Mouse (Mus musculus): Measurements from ENCODE around the gene Slit3. TPM values are rescaled to one million over a fixed set of nuclear protein-coding genes. Genes with fewer than 3 reads are reported as not detected.

The Slit3 gene
- total and polyA plus RNA-seq, 2 experiments from 2014 or later, result 6.7 to 23.7 TPM

- H3K9me3 ChIP-seq (replicated peaks; ENCODE audit: control insufficient read depth, low read length), result no peaks in the 10 kb centered on the region
- DNase-seq (ENCODE audit: low spot score) (no peak), ATAC-seq (ENCODE audit: insufficient read depth, low read depth) (no peak)
- WGBS, result 79% methylated on average over 7 of the region's 7 CpGs
- H3K36me3 ChIP-seq (replicated peaks; ENCODE audit: control insufficient read depth, insufficient read depth, low read length), result no peaks in the 10 kb centered on the region
- no peaks in the 10 kb centered on the region for H3K27me3 ChIP-seq (ENCODE audit: control insufficient read depth, insufficient read depth, low read length)
- no peak overlapping the region for H3K4me2 ChIP-seq (ENCODE audit: low read depth, low read length)
- H3K27ac ChIP-seq (ENCODE audit: low read depth), result no peak overlapping the region
- no peak overlapping the region for H3K4me3 ChIP-seq (ENCODE audit: low read depth, low read length)
- no peak overlapping the region for H3K9ac ChIP-seq (replicated peaks; ENCODE audit: low read depth, low read length)
- H3K4me1 ChIP-seq (ENCODE audit: control insufficient read depth, insufficient read depth), result peaks cover 30% of the 10 kb centered on the region
- TF ChIP-seq EP300 (IDR thresholded peaks at IDR 0.05; ENCODE audit: low read depth) (no peak), CTCF (IDR thresholded peaks at IDR 0.05; ENCODE audit: low read depth) (no peak)
Observed at GRCm38 (mm10) chr11:35275300-35275699, 154.3 kb downstream of the Slit3 start.

DNA sequence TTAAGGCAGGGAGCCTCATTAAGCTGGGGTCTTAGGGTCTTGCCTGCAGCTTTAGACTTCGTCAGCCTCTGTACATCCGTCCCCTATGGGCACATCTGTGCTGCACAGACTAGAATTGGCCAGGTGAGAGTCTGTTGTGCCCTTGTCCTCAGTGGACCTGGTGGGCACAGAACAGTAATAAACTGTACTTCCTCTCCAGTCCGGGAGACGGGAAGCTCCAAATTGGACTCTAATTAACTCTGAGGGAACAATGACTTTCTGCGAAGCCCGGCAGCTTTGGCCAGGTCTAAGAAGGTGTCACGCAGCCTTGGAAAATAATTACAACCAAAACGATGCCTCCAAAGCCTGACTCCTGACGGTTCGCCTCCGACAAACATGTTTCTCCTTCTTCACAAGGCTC lies 155.0 kb downstream of the Slit3 start:
- no peaks in the 10 kb centered on the region for H3K9me3 ChIP-seq (replicated peaks; ENCODE audit: control insufficient read depth, low read length)
- TF ChIP-seq CTCF (IDR thresholded peaks at IDR 0.05; ENCODE audit: low read depth), result no peak
- no peak for TF ChIP-seq EP300 (IDR thresholded peaks at IDR 0.05; ENCODE audit: low read depth)
- ATAC-seq (ENCODE audit: insufficient read depth, low read depth), result no peak
- no peak for DNase-seq (ENCODE audit: low spot score)
- H3K9ac ChIP-seq (replicated peaks; ENCODE audit: low read depth, low read length), result no peak overlapping the region
- H3K36me3 ChIP-seq (replicated peaks; ENCODE audit: control insufficient read depth, insufficient read depth, low read length), result no peaks in the 10 kb centered on the region
- no peak overlapping the region for H3K27ac ChIP-seq (ENCODE audit: low read depth)
- H3K4me1 ChIP-seq (ENCODE audit: control insufficient read depth, insufficient read depth), result peaks cover 30% of the 10 kb centered on the region
- H3K4me2 ChIP-seq (ENCODE audit: low read depth, low read length), result no peak overlapping the region
- no peak overlapping the region for H3K4me3 ChIP-seq (ENCODE audit: low read depth, low read length)
- WGBS, result 91% methylated on average over 11 of the region's 11 CpGs
- no peaks in the 10 kb centered on the region for H3K27me3 ChIP-seq (ENCODE audit: control insufficient read depth, insufficient read depth, low read length)

DNA sequence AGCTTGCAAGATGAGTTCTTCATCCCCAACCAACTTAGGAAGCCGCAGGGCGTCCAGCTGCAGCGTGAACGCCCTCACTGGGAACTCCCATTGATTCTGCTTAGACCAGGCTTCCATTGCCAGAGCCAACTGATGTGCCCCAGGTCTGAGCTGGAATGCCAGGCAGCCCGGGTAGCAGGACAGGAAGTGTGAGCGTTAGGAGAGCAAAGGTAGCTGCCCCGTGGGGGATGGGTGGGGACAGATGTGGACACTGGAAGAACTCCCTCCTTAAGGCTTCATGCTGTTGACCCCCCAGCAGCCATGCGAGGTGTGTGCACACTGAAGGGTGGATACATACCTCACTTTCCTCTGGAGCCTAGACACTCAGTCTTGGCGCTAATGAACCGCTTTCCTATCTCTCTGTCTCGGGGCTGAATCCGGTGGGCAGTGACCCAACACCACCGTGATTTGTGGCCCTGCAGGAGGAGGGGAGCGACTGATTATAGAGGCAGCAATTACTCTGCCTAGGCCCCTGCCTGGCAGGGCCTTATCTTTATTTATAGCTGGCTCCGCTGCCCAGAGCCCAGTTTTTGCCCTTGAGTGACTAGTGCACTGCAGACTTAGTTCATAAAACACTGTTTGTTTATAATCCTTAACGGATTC lies 157.2 kb downstream of the Slit3 start:
- peak; percentile 72 for ATAC-seq (ENCODE audit: insufficient read depth, low read depth)

GRCm38 (mm10) chr11:35280826-35281225 lies 159.8 kb downstream of the Slit3 start:
- Histone ChIP-seq H3K27ac (ENCODE audit: low read depth) (no peak overlapping the region), H3K27me3 (ENCODE audit: control insufficient read depth, insufficient read depth, low read length) (no peaks in the 10 kb centered on the region), H3K9me3 (replicated peaks; ENCODE audit: control insufficient read depth, low read length) (no peaks in the 10 kb centered on the region), H3K4me2 (ENCODE audit: low read depth, low read length) (no peak overlapping the region), H3K36me3 (replicated peaks; ENCODE audit: control insufficient read depth, insufficient read depth, low read length) (no peaks in the 10 kb centered on the region), H3K4me3 (ENCODE audit: low read depth, low read length) (no peak overlapping the region), H3K4me1 (ENCODE audit: control insufficient read depth, insufficient read depth) (peaks cover 50% of the 10 kb centered on the region), H3K9ac (replicated peaks; ENCODE audit: low read depth, low read length) (no peak overlapping the region)
- no peak for TF ChIP-seq EP300 (IDR thresholded peaks at IDR 0.05; ENCODE audit: low read depth)
- TF ChIP-seq CTCF (IDR thresholded peaks at IDR 0.05; ENCODE audit: low read depth), result no peak
- no peak for DNase-seq (ENCODE audit: low spot score)
- WGBS, result 42% methylated on average over 6 of the region's 6 CpGs
- ATAC-seq (ENCODE audit: insufficient read depth, low read depth), result no peak

More for the DNA sequence above, 157.2 kb downstream of the Slit3 start:
- DNase-seq (ENCODE audit: low spot score), result peak; percentile 39
- no peak for TF ChIP-seq EP300 (IDR thresholded peaks at IDR 0.05; ENCODE audit: low read depth)
- TF ChIP-seq CTCF (IDR thresholded peaks at IDR 0.05; ENCODE audit: low read depth), result no peak
- no peaks in the 10 kb centered on the region for H3K9me3 ChIP-seq (replicated peaks; ENCODE audit: control insufficient read depth, low read length)
- no peaks in the 10 kb centered on the region for H3K36me3 ChIP-seq (replicated peaks; ENCODE audit: control insufficient read depth, insufficient read depth, low read length)
- no peak overlapping the region for H3K9ac ChIP-seq (replicated peaks; ENCODE audit: low read depth, low read length)
- H3K4me1 ChIP-seq (ENCODE audit: control insufficient read depth, insufficient read depth), result peaks cover 41% of the 10 kb centered on the region
- H3K4me3 ChIP-seq (ENCODE audit: low read depth, low read length), result no peak overlapping the region
- 0 out of 2 replicates have a peak overlapping the region, but pooled peaks have one; percentile 18 for H3K4me2 ChIP-seq (ENCODE audit: low read depth, low read length)
- no peaks in the 10 kb centered on the region for H3K27me3 ChIP-seq (ENCODE audit: control insufficient read depth, insufficient read depth, low read length)
- peak overlapping the region; percentile 84 for H3K27ac ChIP-seq (ENCODE audit: low read depth)
- WGBS, result 39% methylated on average over 16 of the region's 16 CpGs

DNA sequence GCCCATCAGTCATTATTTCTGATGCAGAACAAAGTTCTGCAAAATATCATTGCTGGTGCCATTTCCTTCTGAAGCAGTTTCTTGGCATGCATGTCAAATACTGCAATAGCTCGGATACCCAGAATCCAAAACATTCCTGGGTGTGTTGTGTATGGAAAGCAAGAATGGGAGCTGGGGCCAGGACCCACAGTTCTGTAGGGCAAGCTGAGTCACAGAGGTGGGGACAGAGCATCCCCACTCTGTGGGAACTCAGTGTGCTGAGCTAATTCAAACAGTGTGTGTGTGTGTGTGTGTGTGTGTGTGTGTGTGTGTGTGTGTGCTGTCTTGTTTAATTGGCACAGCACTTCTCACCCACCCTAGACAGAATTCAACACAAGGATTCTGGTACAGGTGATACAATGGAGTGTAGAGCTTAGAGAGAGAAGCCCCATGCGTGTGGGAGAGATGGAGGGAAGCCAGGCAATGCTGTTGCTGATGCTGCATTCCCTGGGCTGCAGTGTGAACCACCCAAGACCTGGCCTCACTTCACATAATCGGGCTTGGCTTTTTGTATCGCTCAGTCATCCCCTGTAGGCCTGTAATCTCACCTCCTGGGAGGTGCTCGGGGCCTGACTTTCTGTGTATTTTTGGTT lies 161.1 kb downstream of the Slit3 start:
- TF ChIP-seq EP300 (IDR thresholded peaks at IDR 0.05; ENCODE audit: low read depth) (no peak), CTCF (IDR thresholded peaks at IDR 0.05; ENCODE audit: low read depth) (no peak)
- H3K4me1 ChIP-seq (ENCODE audit: control insufficient read depth, insufficient read depth), result peaks cover 46% of the 10 kb centered on the region
- WGBS, result 50% methylated on average over 5 of the region's 5 CpGs
- no peak overlapping the region for H3K4me3 ChIP-seq (ENCODE audit: low read depth, low read length)
- H3K27ac ChIP-seq (ENCODE audit: low read depth), result no peak overlapping the region
- no peak for ATAC-seq (ENCODE audit: insufficient read depth, low read depth)
- H3K4me2 ChIP-seq (ENCODE audit: low read depth, low read length), result no peak overlapping the region
- no peaks in the 10 kb centered on the region for H3K27me3 ChIP-seq (ENCODE audit: control insufficient read depth, insufficient read depth, low read length)
- H3K36me3 ChIP-seq (replicated peaks; ENCODE audit: control insufficient read depth, insufficient read depth, low read length), result no peaks in the 10 kb centered on the region
- H3K9ac ChIP-seq (replicated peaks; ENCODE audit: low read depth, low read length), result no peak overlapping the region
- DNase-seq (ENCODE audit: low spot score), result no peak
- H3K9me3 ChIP-seq (replicated peaks; ENCODE audit: control insufficient read depth, low read length), result no peaks in the 10 kb centered on the region
